Mouse (Mus musculus) hindbrain, embryonic 12.5 days (tissue): ENCODE measurements around the gene Trnau1ap. TPM values are rescaled to one million over a fixed set of nuclear protein-coding genes. Genes with fewer than 3 reads are reported as not detected.
"Not testable (repeated sequence)": the region's sequence is repeated elsewhere in the genome, so short reads cannot be mapped to it uniquely, and the experiment has no call there.

Experiments
- ATAC-seq: fragments of 200-750 bp; cut with Nextera tagmentation; 2 replicates; pipeline ENCODE4 v1.8.0; 2017; ENCODE audit warnings: moderate TSS enrichment; ENCODE audit not compliant: low FRiP score
- H3K27ac ChIP-seq: fragments of 300-500 bp; sonication (generic); 2 replicates; pipeline ENCODE4 v1.5.1; 2016; ENCODE audit warnings: mild to moderate bottlenecking
- H3K27me3 ChIP-seq: fragments of 300-500 bp; sonication (generic); 2 replicates; pipeline ENCODE4 v1.6.1; 2016; ENCODE audit warnings: mild to moderate bottlenecking
- H3K36me3 ChIP-seq: fragments of 300-500 bp; sonication (generic); 2 replicates; pipeline ENCODE4 v1.6.1; 2016; ENCODE audit warnings: mild to moderate bottlenecking
- H3K4me1 ChIP-seq: fragments of 300-500 bp; sonication (generic); 2 replicates; pipeline ENCODE4 v1.6.1; 2016
- H3K4me2 ChIP-seq: fragments of 300-500 bp; sonication (generic); replicated peaks from 2 replicates; pipeline ENCODE4 v1.6.1; 2016; ENCODE audit warnings: mild to moderate bottlenecking
- H3K4me3 ChIP-seq: fragments of 300-500 bp; sonication (generic); 2 replicates; pipeline ENCODE4 v1.5.1; 2016; ENCODE audit warnings: mild to moderate bottlenecking
- H3K9ac ChIP-seq: fragments of 300-500 bp; sonication (generic); 2 replicates; pipeline ENCODE4 v1.6.1; 2016; ENCODE audit warnings: mild to moderate bottlenecking, moderate library complexity
- H3K9me3 ChIP-seq: fragments of 300-500 bp; sonication (generic); replicated peaks from 2 replicates; pipeline ENCODE4 v1.6.1; 2016; ENCODE audit warnings: mild to moderate bottlenecking
- WGBS: fragments of 180-500 bp; shearing (Covaris S2); methylation state at CpG from one replicate; pipeline ENCODE4 v1.1.7; 2016; 5-methylcytosine and 5-hydroxymethylcytosine counted together
- polyA plus RNA-seq: library from polyadenylated mRNA; unstranded; fragments of >200 nt; fragmentation: Nextera tagmentation; extraction: Ambion mirVana; gene quantifications from 2 replicates; pipeline ENCODE4 v1.2.1, GENCODE M21; 2016

Trnau1ap gene
- polyA plus RNA-seq, 1 experiment from 2014 or later, result 80.1 TPM

DNA sequence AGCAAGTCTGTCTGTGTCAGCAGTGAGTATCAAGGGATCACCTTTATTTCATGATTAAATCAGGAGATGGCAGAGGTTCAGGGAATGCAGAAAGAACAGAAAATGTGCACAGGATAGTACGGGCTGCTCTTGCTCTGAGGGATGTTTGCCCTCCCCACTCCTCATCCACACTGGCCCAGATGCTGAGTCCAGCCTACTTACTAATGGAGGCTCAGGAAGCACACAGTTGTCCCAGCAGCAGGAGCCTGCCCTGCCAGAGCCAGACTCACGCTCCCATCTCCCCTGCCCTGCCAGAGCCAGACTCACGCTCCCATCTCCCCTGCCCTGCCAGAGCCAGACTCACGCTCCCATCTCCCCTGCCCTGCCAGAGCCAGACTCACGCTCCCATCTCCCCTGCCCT lies 40.5 kb downstream of the Trnau1ap start:
- not testable (repeated sequence) for ATAC-seq, H3K27ac ChIP-seq, H3K4me3 ChIP-seq, H3K27me3 ChIP-seq, H3K9me3 ChIP-seq, H3K9ac ChIP-seq, H3K4me2 ChIP-seq, H3K4me1 ChIP-seq
- H3K36me3 ChIP-seq, result peaks cover 67% of the 10 kb centered on the region
- WGBS, result 92% methylated on average over 3 of the region's 5 CpGs

DNA sequence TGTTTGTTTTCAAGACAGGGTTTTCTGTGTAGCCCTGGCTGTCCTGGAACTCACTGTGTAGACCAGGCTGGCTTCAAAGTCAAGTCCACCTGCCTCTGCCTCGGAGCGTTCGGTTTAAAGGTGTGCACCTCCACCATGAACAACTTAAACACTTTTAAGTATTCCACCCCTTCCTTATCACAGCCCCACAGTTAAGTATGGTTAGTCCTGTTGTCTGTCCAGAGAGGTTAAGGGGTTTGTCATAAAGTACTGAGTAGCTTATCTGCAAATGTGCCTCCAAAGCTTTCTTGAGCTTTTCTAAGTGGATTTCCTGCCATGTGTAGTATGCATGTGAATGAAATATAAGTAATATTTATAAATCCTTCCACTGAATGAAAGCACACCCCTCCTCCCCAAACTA lies 53.4 kb downstream of the Trnau1ap start:
- no peak overlapping the region for H3K4me2 ChIP-seq
- 96% methylated on average over 3 of the region's 3 CpGs for WGBS
- H3K4me3 ChIP-seq, result no peak overlapping the region

DNA sequence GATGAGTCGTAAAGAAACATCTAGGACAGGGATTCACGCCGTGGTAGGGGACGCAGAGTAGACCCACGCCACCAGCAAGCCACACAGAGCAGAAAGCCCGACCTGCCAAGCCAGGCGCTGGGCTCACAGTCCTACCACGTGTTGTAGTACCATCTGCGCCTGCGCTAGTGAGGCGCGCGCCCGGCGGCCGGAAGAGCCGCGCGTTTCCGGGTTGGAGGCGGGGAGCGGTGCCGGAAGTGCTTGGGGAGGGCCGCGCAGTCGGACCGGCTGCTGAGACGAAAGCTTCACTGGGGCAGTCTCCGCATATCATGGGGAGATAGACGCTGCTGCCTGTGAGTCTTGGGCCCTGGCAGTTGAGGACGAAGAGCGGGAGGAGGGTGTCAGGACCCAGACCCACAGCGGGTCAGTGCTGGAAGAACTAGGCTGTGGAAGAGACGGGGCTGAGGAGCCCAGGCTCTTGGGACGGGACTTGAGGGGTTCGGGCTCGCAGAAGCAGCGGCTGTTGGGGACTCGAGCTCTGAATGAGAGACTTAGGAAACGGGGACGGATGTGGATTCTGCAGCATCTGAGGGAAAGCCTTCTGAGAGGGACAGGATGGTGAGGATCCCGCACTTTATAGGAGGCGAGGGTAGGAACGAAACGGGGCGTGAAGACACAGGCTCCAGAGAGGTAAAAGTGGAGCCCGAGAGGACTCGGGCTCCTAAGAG lies 55.0 kb downstream of the Trnau1ap start, which contains the start of gene Taf12:
Taf12 (plus strand) TSS at position 220 of the 707 bp plus-strand sequence.
- ATAC-seq, result peak; percentile 91
- peak within 1 kb of the TSS; percentile 93 for H3K4me2 ChIP-seq
- peaks cover 23% of the 10 kb centered on the region for H3K4me1 ChIP-seq
- peak within 1 kb of the TSS; percentile 83 for H3K9ac ChIP-seq
- WGBS, result under 1% methylated on average over 48 of the region's 48 CpGs
- H3K27ac ChIP-seq, result peak within 1 kb of the TSS; percentile 92
- H3K36me3 ChIP-seq, result no peaks in the 10 kb centered on the region
- no peaks in the 10 kb centered on the region for H3K27me3 ChIP-seq
- peak within 1 kb of the TSS; percentile 71 for H3K4me3 ChIP-seq
- H3K9me3 ChIP-seq, result no peaks in the 10 kb centered on the region

More for the DNA sequence above, 53.4 kb downstream of the Trnau1ap start:
- no peaks in the 10 kb centered on the region for H3K27me3 ChIP-seq
- H3K9me3 ChIP-seq, result no peaks in the 10 kb centered on the region
- H3K36me3 ChIP-seq, result peaks cover 4% of the 10 kb centered on the region; the same call in 1 of the 2 replicates
- no peak overlapping the region; the same call in 1 of the 2 replicates for H3K9ac ChIP-seq
- no peak for ATAC-seq
- H3K27ac ChIP-seq, result no peak overlapping the region
- H3K4me1 ChIP-seq, result peaks cover 20% of the 10 kb centered on the region

DNA sequence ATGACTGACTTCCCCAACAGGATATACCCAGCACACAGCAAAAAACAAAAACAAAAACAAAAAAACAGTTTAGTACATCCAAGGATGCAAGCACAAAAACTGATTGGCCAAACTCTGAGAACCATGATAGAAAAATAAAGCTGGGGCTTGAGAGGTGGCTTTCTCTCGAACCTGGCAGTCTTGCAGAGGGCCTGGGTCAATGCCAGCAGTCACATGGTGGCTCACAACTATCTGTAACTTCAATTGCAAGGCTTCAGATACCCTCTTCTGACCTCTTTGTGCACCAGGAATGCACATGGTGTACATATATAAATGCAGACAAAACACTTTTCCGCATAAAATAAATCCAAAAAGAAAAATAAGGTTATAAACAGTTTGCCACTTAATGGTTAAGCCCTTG lies 56.2 kb downstream of the Trnau1ap start:
- no peak overlapping the region for H3K4me3 ChIP-seq
- no peak for ATAC-seq
- no peaks in the 10 kb centered on the region for H3K36me3 ChIP-seq
- H3K9ac ChIP-seq, result no peak overlapping the region
- 79% methylated on average over 2 of the region's 2 CpGs for WGBS
- H3K27ac ChIP-seq, result no peak overlapping the region
- H3K4me1 ChIP-seq, result peaks cover 23% of the 10 kb centered on the region
- no peaks in the 10 kb centered on the region for H3K27me3 ChIP-seq
- H3K9me3 ChIP-seq, result no peaks in the 10 kb centered on the region
- H3K4me2 ChIP-seq, result peak overlapping the region; percentile 93

DNA sequence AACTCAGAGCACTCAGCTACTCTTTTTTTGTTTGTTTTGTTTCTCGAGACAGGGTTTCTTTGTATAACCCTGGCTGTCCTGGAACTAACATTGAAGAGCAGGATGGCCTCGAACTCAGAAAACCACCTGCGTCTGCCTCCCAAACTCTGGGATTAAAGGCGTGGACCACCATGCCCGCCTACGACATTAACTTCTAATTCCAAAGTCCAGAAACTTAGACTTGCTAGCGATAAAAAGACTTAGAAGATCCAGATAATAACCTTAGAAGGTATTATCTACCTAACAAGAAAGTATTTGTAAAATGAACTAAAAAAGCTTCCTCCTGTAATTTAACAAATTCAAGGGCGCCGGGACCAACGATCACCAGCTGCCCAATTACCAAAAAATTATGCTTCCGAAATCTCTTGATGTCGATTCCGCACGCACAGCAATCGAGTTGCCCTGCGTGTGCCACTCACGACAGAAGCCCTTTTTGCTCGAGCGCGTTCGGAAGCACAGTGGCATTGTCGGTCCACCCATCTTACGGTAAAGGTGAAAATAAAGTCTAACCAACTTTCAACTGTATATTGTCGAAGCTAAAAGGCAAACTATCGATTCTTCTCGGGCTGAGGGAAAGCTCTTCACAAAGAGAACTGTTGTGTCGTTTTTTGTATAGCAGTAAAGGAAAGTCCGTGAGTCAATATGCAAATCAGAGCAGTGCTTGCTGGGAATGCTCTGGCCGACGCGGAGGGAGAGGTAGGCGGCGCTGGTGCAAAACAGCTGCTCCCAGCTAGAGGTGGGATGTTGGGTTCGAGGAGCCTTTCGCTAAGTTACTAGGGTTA lies 59.4 kb downstream of the Trnau1ap start:
- Histone ChIP-seq H3K4me3 (peak overlapping the region; percentile 18; the same call in 1 of the 2 replicates), H3K27ac (peak overlapping the region; percentile 92), H3K4me1 (peaks cover 12% of the 10 kb centered on the region), H3K36me3 (no peaks in the 10 kb centered on the region), H3K9ac (peak overlapping the region; percentile 59; the same call in 1 of the 2 replicates), H3K9me3 (no peaks in the 10 kb centered on the region), H3K4me2 (peak overlapping the region; percentile 46), H3K27me3 (no peaks in the 10 kb centered on the region)
- peak; percentile 75 for ATAC-seq
- WGBS, result under 1% methylated on average over 35 of the region's 35 CpGs

DNA sequence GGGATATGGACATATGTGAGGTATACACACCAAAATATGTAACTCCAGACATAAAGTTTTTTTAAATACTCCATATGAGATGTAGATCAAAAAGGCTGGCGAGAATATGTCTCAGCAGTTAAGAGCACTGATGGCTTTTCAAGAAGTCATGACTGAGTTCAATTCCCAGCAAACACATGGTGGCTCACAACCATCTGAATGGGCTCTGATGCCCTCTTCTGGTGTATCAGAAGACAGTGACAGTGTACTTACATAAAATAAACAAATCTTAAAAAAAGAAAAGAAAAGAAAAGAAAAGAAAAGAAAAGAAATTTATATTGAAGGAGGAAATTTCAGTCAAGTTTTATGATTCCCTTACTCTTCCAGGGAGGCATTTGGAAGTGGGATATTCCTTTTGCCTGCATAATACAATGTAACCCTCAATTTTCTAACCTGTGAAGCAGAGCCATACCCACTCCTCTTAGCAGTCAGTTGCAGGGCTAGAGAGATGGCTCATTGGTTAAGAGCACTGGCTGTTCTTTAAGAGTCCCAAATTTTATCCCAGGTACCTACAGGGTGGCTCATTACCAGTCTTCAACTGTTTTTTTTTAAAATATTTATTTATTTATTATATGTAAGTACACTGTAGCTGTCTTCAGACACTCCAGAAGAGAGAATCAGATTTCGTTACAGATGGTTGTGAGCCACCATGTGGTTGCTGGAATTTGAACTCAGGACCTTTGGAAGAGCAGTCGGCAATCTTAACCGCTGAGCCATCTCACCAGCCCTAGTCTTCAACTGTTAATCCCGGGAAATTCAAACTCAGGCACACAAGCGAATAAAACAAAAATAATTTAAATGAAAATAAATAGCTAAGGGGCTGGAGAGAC lies 60.2 kb downstream of the Trnau1ap start:
- Histone ChIP-seq H3K27ac (peak overlapping the region; percentile 92; the same call in 1 of the 2 replicates), H3K4me2 (no peak overlapping the region)
- 16% methylated on average over 6 of the region's 6 CpGs for WGBS

DNA sequence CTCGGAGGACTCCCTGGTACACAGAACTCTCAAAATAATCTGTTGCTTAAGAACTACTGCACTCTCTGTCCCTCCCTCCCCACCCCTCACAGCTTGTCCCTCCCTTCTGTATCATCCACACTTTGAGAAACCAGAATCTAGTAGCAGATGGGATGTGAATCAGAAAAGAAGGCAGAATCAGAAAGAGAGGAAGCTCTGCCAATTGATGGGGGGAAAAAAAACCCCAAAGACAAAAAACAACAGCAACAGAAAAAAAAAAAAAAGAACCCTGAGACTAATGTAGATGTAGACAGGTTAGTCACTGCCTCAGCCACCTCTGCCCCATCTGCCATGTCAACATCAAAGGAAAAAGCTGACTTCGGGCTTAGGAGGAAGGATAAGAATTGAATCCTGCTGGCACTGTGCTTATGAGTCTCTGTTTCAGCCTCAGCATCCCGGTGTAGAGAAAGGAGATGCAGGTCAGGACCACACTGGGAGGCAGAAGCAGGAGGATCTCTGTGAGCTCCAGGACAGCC lies 62.4 kb downstream of the Trnau1ap start:
- 83% methylated on average over 3 of the region's 3 CpGs for WGBS

More for the DNA sequence above, 60.2 kb downstream of the Trnau1ap start:
- Histone ChIP-seq H3K4me1 (peaks cover 11% of the 10 kb centered on the region), H3K9me3 (no peaks in the 10 kb centered on the region), H3K27me3 (no peaks in the 10 kb centered on the region), H3K9ac (no peak overlapping the region), H3K4me3 (no peak overlapping the region), H3K36me3 (no peaks in the 10 kb centered on the region)
- ATAC-seq, result no peak

DNA sequence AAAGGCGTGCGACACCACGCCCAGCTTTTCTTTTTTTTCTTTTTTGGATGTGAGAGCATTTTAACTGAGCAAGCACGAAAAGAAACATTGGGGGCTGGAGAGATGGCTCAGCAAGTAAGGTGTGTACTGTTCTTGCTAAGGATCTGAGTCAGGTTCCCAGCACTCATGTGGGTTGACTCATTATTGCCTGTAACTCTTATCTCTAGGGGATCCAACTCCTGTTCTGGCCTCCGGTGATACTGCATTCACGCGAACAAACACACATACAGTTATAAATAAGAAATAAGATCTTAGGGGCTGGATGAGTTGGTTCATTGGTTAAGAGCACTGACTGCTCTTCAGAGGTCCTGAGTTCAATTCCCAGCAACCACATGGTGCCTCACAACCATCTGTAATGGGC lies 66.0 kb downstream of the Trnau1ap start:
- H3K36me3 ChIP-seq, result no peaks in the 10 kb centered on the region
- ATAC-seq, result no peak
- WGBS, result 97% methylated on average over 7 of the region's 7 CpGs
- no peak overlapping the region for H3K27ac ChIP-seq
- no peaks in the 10 kb centered on the region for H3K9me3 ChIP-seq
- peaks cover 23% of the 10 kb centered on the region for H3K4me1 ChIP-seq
- H3K4me2 ChIP-seq, result no peak overlapping the region
- no peak overlapping the region for H3K9ac ChIP-seq
- H3K27me3 ChIP-seq, result no peaks in the 10 kb centered on the region
- no peak overlapping the region for H3K4me3 ChIP-seq

More for the DNA sequence above, 62.4 kb downstream of the Trnau1ap start:
- Histone ChIP-seq H3K9ac (no peak overlapping the region), H3K36me3 (no peaks in the 10 kb centered on the region), H3K27me3 (no peaks in the 10 kb centered on the region), H3K4me2 (no peak overlapping the region), H3K4me3 (no peak overlapping the region), H3K4me1 (peaks cover 6% of the 10 kb centered on the region), H3K9me3 (no peaks in the 10 kb centered on the region), H3K27ac (no peak overlapping the region)
- ATAC-seq, result no peak

DNA sequence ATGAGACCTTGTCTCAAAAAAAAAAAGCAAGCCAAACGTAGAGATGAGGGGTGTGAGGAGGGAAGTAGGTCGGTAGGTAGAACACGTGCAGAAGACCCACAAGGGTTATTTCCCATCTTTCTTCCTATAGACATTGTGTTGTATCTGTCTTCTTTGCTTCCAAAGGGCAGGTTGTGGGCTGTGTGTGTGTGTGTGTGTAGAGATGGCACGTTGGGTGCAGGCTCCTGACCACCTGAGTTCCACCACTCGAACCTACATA lies 67.1 kb downstream of the Trnau1ap start:
- Histone ChIP-seq H3K9me3 (no peaks in the 10 kb centered on the region), H3K4me3 (0 out of 2 replicates have a peak overlapping the region, but pooled peaks have one; percentile 90), H3K27ac (no peak overlapping the region), H3K27me3 (no peaks in the 10 kb centered on the region), H3K4me1 (peaks cover 23% of the 10 kb centered on the region), H3K4me2 (no peak overlapping the region), H3K9ac (no peak overlapping the region), H3K36me3 (no peaks in the 10 kb centered on the region)
- ATAC-seq, result no peak
- WGBS, result 80% methylated on average over 5 of the region's 5 CpGs
